Mouse (Mus musculus): ENCODE measurements around the gene Saa1. TPM values are rescaled to one million over a fixed set of nuclear protein-coding genes. Genes with fewer than 3 reads are reported as not detected.

Saa1 gene
- not detected in 4 replicates for total RNA-seq (2023; ENCODE audit: inconsistent age)

DNA sequence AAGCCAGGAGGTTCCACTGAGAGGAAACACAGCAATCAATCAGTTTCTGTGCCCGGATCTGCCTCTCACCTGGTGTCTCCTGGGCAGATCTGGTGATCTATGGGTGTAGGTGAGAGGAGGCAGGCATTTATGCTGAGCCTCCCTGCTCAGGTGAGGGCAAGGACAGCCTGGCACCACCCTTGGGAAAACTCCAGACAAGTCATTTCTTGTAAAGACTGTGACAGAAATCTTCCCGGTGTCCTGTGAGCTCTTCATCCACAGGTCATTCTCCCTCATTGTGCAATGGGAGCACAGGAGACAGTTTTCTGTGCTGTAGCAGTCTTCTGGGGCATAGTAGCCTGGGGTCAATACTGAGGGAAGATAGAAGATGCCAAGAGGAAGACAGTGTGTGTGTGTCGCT, at the start of gene Saa1:
Gene Saa1, minus strand, starts transcription at position 101 of the 400 bp plus-strand sequence.

GRCm38 (mm10) chr7:46751490-46751889, 8.7 kb upstream of the Saa1 start, which contains the start of gene Saa2:
Saa2 (plus strand) TSS chr7:46751790.

DNA sequence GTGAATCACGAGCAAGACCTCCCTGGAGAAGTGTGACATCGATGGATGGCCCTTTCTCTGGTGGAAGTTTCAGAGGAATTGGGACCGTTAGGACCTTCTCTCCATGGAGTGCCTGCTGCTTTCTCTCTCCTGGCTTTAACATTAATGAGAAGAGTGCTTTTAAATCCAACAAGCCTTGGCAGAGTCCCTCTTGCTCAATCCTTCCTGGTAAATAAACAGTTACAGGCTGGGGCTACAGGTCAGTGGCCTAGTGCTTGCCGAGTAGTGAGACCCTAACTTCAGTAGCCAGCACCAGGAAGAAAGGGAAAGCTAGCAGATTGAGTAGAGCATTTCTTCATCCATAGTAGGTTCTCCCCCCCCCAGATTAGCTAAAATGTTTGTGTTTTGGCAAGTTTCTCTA, 10.3 kb downstream of the Saa1 start, which contains the start of gene Saa4:
Gene Saa4, minus strand, starts transcription at position 146 of the 400 bp plus-strand sequence.

DNA sequence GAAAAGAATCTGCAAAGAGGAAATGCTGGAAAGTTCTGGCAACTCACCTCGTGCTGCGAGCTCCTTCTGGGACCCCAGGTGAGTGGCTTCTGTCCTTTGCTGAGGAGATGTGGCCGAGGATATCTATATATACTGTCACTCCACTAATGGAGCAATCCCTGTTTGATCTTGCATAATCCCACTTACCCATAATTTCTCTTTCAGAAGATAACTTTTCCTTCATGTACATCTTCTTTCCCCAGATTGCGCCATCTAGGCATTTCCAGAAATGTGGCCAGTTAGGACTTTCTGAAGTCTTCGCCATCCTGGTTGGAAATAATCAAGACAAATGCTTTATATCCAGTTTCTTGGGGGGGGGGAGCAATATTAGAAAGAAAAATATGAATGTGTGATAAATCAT, 27.2 kb downstream of the Saa1 start, which contains the start of gene Saa3:
Gene Saa3, minus strand, starts transcription at position 101 of the 400 bp plus-strand sequence.

GRCm38 (mm10) chr7:46710390-46710844, 32.4 kb downstream of the Saa1 start, which contains the start of gene Saal1:
Saal1 (minus strand) TSS chr7:46710680.

Other genes with a start within 250 kb of the Saa1 start
- gene Sergef, start 103.2 kb downstream of the Saa1 start, total RNA-seq (2023; ENCODE audit: inconsistent age), result 22.1 to 27.1 TPM (median 23.8 TPM) in 4 replicates
- gene Tph1, start 70.4 kb downstream of the Saa1 start, total RNA-seq (2023; ENCODE audit: inconsistent age), result not detected in 4 replicates
- 14.0 to 16.3 TPM (median 14.9 TPM) in 4 replicates for gene Saal1, start 32.3 kb downstream of the Saa1 start, total RNA-seq (2023; ENCODE audit: inconsistent age)
- gene Saa3, start 27.3 kb downstream of the Saa1 start, total RNA-seq (2023; ENCODE audit: inconsistent age), result 0.90 TPM in 1 of 4 replicates, not detected in the others
- not detected in 4 replicates for gene Saa4, start 10.4 kb downstream of the Saa1 start, total RNA-seq (2023; ENCODE audit: inconsistent age)
- gene Saa2, start 8.8 kb upstream of the Saa1 start, total RNA-seq (2023; ENCODE audit: inconsistent age), result not detected in 4 replicates
- gene Hps5, start 53.1 kb upstream of the Saa1 start, total RNA-seq (2023; ENCODE audit: inconsistent age), result 52.4 to 64.3 TPM (median 57.5 TPM) in 4 replicates
- gene Gtf2h1, start 53.1 kb upstream of the Saa1 start, total RNA-seq (2023; ENCODE audit: inconsistent age), result 55.3 to 67.0 TPM (median 62.3 TPM) in 4 replicates
- 177 to 194 TPM (median 177 TPM) in 4 replicates for gene Ldha, start 98.5 kb upstream of the Saa1 start, total RNA-seq (2023; ENCODE audit: inconsistent age)
- gene Ldhc, start 118.2 kb upstream of the Saa1 start, total RNA-seq (2023; ENCODE audit: inconsistent age), result not detected in 4 replicates
- gene Tsg101, start 177.0 kb upstream of the Saa1 start, total RNA-seq (2023; ENCODE audit: inconsistent age), result 55.6 to 62.8 TPM (median 60.6 TPM) in 4 replicates
- 4.6 to 8.5 TPM (median 6.1 TPM) in 4 replicates for gene Uevld, start 215.5 kb upstream of the Saa1 start, total RNA-seq (2023; ENCODE audit: inconsistent age)
- not detected in 4 replicates for gene Gm9999, start 240.6 kb upstream of the Saa1 start, total RNA-seq (2023; ENCODE audit: inconsistent age)